Mouse (Mus musculus): ENCODE results near the gene Mdga2.

- no peak for TF ChIP-seq POLR2A (IDR thresholded peaks at IDR 0.05; ENCODE audit: insufficient read depth, low read length)
- TF ChIP-seq CTCF (IDR thresholded peaks at IDR 0.05; ENCODE audit: low read depth, low read length), result no peak
- no peak for TF ChIP-seq EP300 (IDR thresholded peaks at IDR 0.05; ENCODE audit: insufficient read depth, low read depth, low read length)
These were observed 333.1 kb downstream of the Mdga2 start for GRCm38 (mm10) chr12:66889276-66889675.

All from ES-Bruce4 (cell line).